Comparison of ENCODE assay signal across 14 mouse cellular contexts in the genomic region with DNA sequence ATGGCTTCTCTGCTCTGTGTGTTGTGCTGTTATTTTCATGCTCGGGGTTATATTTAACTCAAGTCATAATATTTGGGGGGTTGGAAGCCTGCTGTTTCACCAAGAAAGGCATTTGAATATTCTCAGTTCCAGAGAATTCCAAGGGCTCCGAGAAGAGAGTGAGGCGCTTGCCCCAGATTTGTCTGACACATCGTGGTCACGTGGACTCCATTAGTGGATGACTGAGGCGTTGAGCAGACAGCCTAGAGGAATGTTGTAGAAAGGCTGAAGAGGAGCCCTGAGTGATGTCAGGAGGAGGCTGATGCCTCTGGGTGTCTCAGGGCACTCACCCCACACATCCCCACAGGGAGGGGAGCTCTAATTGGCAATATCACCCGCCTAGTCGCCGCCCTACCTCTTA.
DNase-seq lines count a peak whose midpoint lies in the region; ATAC-seq and TF ChIP-seq lines count a peak whose summit lies in the region.
"Had no signal": no experiment of that assay in that cellular context is flagged by ENCODE, and none has a peak within 500 bp of the region (broad histone marks: within the 10 kb centered on the region; RNA-seq: fewer than 3 reads in every experiment).

No protein-coding gene starts in this region.

- intact Hi-C loops in gastrocnemius, postnatal 14 days (cut with DNase I; ENCODE audit: low total_unique reads), result no loop called here

- no peak overlapping the region for H3K4me3 ChIP-seq in layer of hippocampus, adult 2 months
- no peak overlapping the region for H3K4me3 ChIP-seq in C2C12 (ENCODE audit: insufficient read depth, poor library complexity, severe bottlenecking)
- H3K4me3 ChIP-seq in myocyte, result no peak overlapping the region
- H3K4me3 ChIP-seq in lung, postnatal 0 days (ENCODE audit: low read depth, low read length), result no peak overlapping the region
- H3K4me3 ChIP-seq: intestine, embryonic 15.5 days; midbrain, embryonic 13.5 days had no signal

- H3K79me2 ChIP-seq in C2C12 (ENCODE audit: control insufficient read depth, insufficient read depth) (no peaks in the 10 kb centered on the region), myocyte (ENCODE audit: control insufficient read depth, insufficient read depth) (no peaks in the 10 kb centered on the region)

- H3K9me3 ChIP-seq in lung, postnatal 0 days (ENCODE audit: low read length), result no peaks in the 10 kb centered on the region
- H3K9me3 ChIP-seq: intestine, embryonic 15.5 days; midbrain, embryonic 13.5 days had no signal

- no peak for ATAC-seq in lung, postnatal 0 days
- ATAC-seq: intestine, embryonic 15.5 days; midbrain, embryonic 13.5 days had no signal

- WGBS in lung, postnatal 0 days, result 74% methylated on average over 9 of the region's 9 CpGs

- no peaks in the 10 kb centered on the region for H3K79me3 ChIP-seq in C2C12 (ENCODE audit: low read depth)

- H3K4me2 ChIP-seq in myocyte (ENCODE audit: low read depth), result no peak overlapping the region
- no peak overlapping the region for H3K4me2 ChIP-seq in lung, postnatal 0 days (replicated peaks; ENCODE audit: low read depth, low read length)
- H3K4me2 ChIP-seq: intestine, embryonic 15.5 days; midbrain, embryonic 13.5 days had no signal

- H3ac ChIP-seq in C2C12 (ENCODE audit: control insufficient read depth, insufficient read length, low read depth) (no peak overlapping the region), myocyte (ENCODE audit: control insufficient read depth, insufficient read length) (no peak overlapping the region)

- peaks cover 53% of the 10 kb centered on the region for H3K27me3 ChIP-seq in C2C12 (ENCODE audit: control insufficient read depth, insufficient read depth, insufficient read length)
- H3K27me3 ChIP-seq in myocyte (ENCODE audit: control insufficient read depth, insufficient read depth, insufficient read length), result peaks cover 48% of the 10 kb centered on the region
- no peaks in the 10 kb centered on the region for H3K27me3 ChIP-seq in lung, postnatal 0 days (replicated peaks; ENCODE audit: insufficient read depth, low read length)
- H3K27me3 ChIP-seq: intestine, embryonic 15.5 days had no signal

- no peak for TF ChIP-seq POLR2A in myocyte (IDR thresholded peaks at IDR 0.05; ENCODE audit: insufficient read length, low read depth)

- H3K4me1 ChIP-seq in lung, postnatal 0 days (ENCODE audit: insufficient read depth, low read depth, low read length), result peaks cover 3% of the 10 kb centered on the region; the same call in 1 of the 2 replicates

- no peaks in the 10 kb centered on the region for H3K36me3 ChIP-seq in C2C12 (ENCODE audit: control insufficient read depth, insufficient read depth)
- H3K36me3 ChIP-seq in myocyte (ENCODE audit: control insufficient read depth, insufficient read depth), result no peaks in the 10 kb centered on the region
- no peaks in the 10 kb centered on the region for H3K36me3 ChIP-seq in lung, postnatal 0 days (ENCODE audit: insufficient read depth, low read length)
- H3K36me3 ChIP-seq: intestine, embryonic 15.5 days; midbrain, embryonic 13.5 days had no signal

- TF ChIP-seq EP300 in lung, postnatal 0 days (IDR thresholded peaks at IDR 0.05), result no peak

- no peak for TF ChIP-seq CTCF in layer of hippocampus, adult 2 months (conservative IDR thresholded peaks at IDR 0.05)
- no peak for TF ChIP-seq CTCF in C2C12 (IDR thresholded peaks at IDR 0.05; ENCODE audit: control insufficient read depth, insufficient read depth, insufficient read length)
- TF ChIP-seq CTCF in lung, postnatal 0 days (IDR thresholded peaks at IDR 0.05), result no peak

- no peak for DNase-seq in layer of hippocampus, adult 2 months (ENCODE audit: low spot score in 2 of 2)
- DNase-seq in layer of hippocampus, adult 9-10 months (ENCODE audit: low spot score), result no peak
- DNase-seq in brain, adult 2 months (ENCODE audit: low read depth, low spot score), result peak; percentile 84
- DNase-seq in lung, postnatal 0 days (ENCODE audit: low spot score), result no peak
- DNase-seq in gastrocnemius, postnatal 14 days, result no peak
- DNase-seq: cerebellum, adult 8-10 months; embryo, embryonic 11 days; lung, postnatal 36 days; thymus, adult 18-20 months had no signal

- H3K9ac ChIP-seq in lung, postnatal 0 days (replicated peaks; ENCODE audit: low read depth), result no peak overlapping the region
- H3K9ac ChIP-seq: intestine, embryonic 15.5 days; liver, embryonic 14.5 days; midbrain, embryonic 13.5 days had no signal

- 0 out of 2 replicates have a peak overlapping the region, but pooled peaks have one; percentile 51 for H3K27ac ChIP-seq in layer of hippocampus, adult 2 months
- H3K27ac ChIP-seq in lung, postnatal 0 days (ENCODE audit: low read length), result no peak overlapping the region
- H3K27ac ChIP-seq: intestine, embryonic 15.5 days; liver, embryonic 14.5 days; midbrain, embryonic 13.5 days had no signal

TF ChIP-seq in C2C12, 6 proteins besides CTCF, POLR2A, EP300 and RAD21:
- no peak for TF ChIP-seq CEBPB (IDR thresholded peaks at IDR 0.05; ENCODE audit: low read depth)
- TF ChIP-seq USF1 (IDR thresholded peaks at IDR 0.05; ENCODE audit: low read depth), result peak; percentile 42

TF ChIP-seq in myocyte, 11 proteins besides CTCF, POLR2A, EP300 and RAD21:
- TF ChIP-seq MAX (IDR thresholded peaks at IDR 0.05; ENCODE audit: low read depth) (no peak), POLR2AphosphoS2 (IDR thresholded peaks at IDR 0.05; ENCODE audit: insufficient read length, low read depth) (no peak), REST (IDR thresholded peaks at IDR 0.05; ENCODE audit: insufficient read depth, insufficient read length) (no peak), E2F4 (IDR thresholded peaks at IDR 0.05; ENCODE audit: insufficient read depth) (no peak), MYOD1 (IDR thresholded peaks at IDR 0.05; ENCODE audit: control insufficient read depth in 1 of 3, insufficient read length in 2 of 3, low read depth in 2 of 3) (no peak), MYOG (IDR thresholded peaks at IDR 0.05; ENCODE audit: control insufficient read depth in 1 of 3, insufficient read depth in 1 of 3, insufficient read length in 2 of 3, low read depth in 2 of 3) (no peak), USF1 (IDR thresholded peaks at IDR 0.05; ENCODE audit: low read depth) (peak; percentile 53)
